Mouse (Mus musculus) small intestine, adult 2 months (tissue): ENCODE measurements around the gene Mrps6.

ENCODE experiments used
- CTCF ChIP-seq: fragments of 200-500 bp; IDR thresholded peaks from 2 replicates; pipeline ENCODE4 v1.5.1; 2012; ENCODE audit warnings: low read depth, mild to moderate bottlenecking, control low read depth, inconsistent platforms, low read length, moderate library complexity, mixed read lengths; ENCODE audit not compliant: insufficient replicate concordance, insufficient read length; ENCODE audit errors: extremely low read depth
- POLR2A ChIP-seq: fragments of 200-500 bp; IDR thresholded peaks from 2 replicates; pipeline ENCODE4 v1.6.1; 2012; ENCODE audit warnings: low read depth, mild to moderate bottlenecking, control low read depth, inconsistent platforms, low read length, moderate library complexity

DNA sequence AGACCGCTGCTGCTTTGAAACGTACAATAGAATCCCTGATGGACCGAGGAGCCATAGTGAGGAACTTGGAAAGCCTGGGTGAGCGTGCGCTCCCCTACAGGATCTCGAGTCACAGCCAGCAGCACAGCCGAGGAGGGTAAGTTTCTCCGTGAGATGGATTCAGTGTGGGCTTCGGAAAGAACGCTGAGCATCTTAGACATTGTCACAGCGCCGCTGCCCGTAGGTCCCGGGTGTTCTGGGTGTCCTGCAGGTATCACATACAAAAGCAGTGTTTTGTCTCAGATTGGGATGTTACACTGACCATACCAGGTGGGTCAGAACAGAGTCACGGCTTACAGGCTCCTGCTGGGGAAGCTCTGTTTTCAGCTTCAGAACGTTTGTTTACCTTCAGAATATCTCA, 41.5 kb downstream of the Mrps6 start:
- TF ChIP-seq POLR2A (no peak), CTCF (no peak)
